Mouse (Mus musculus) erythroid progenitor cell, adult 5-6 weeks (primary cell): ENCODE measurements around the gene Glg1. TPM values are rescaled to one million over a fixed set of nuclear protein-coding genes. Genes with fewer than 3 reads are reported as not detected.
"Not testable (repeated sequence)": the region's sequence is repeated elsewhere in the genome, so short reads cannot be mapped to it uniquely, and the experiment has no call there.

ENCODE experiments used
- ATAC-seq: replicated peaks from 2 replicates; pipeline ENCODE4 v1.8.0; 2016; ENCODE audit warnings: moderate number of reproducible peaks, mild to moderate bottlenecking, moderate TSS enrichment, inconsistent platforms; ENCODE audit not compliant: poor library complexity, low FRiP score, severe bottlenecking
- total RNA-seq, 2 experiments: library from RNA; stranded (forward) in 1 of 2; stranded (reverse) in 1 of 2; fragments of 150-400 nt in 1 of 2; fragments of 186-747, 209-891 nt in 1 of 2; gene quantifications; 2 replicates each; pipeline versions ENCODE4 v1.2.3 to v1.2.4; 2015 to 2017; ENCODE audit warnings: low replicate concordance in 2 of 2

Gene Glg1
- total RNA-seq (2015; ENCODE audit: low replicate concordance) (36.5 and 39.3 TPM in 2 replicates), total RNA-seq (2017; ENCODE audit: low replicate concordance) (49.4 and 62.3 TPM in 2 replicates)

GRCm38 (mm10) chr8:111258631-111259407 is at the start of gene Glg1:
Gene Glg1 (minus strand): TSS chr8:111259216.
- ATAC-seq: peak; percentile 98

- no peak for ATAC-seq
Measured at GRCm38 (mm10) chr8:111305031-111305730, 46.2 kb upstream of the Glg1 start.

- ATAC-seq: no peak
Measured at GRCm38 (mm10) chr8:111304359-111304758, 45.3 kb upstream of the Glg1 start.

- ATAC-seq: not testable (repeated sequence)
Measured at GRCm38 (mm10) chr8:111303076-111303803, 44.2 kb upstream of the Glg1 start.

- no peak for ATAC-seq
Measured at GRCm38 (mm10) chr8:111300597-111301546, 41.9 kb upstream of the Glg1 start.

GRCm38 (mm10) chr8:111299821-111300568 is 41.0 kb upstream of the Glg1 start, which contains the start of gene Rfwd3:
Gene Rfwd3 (minus strand): TSS chr8:111300222.
- peak; percentile 99 for ATAC-seq

- peak; percentile 60 for ATAC-seq
Measured at GRCm38 (mm10) chr8:111299363-111299820, 40.4 kb upstream of the Glg1 start.

GRCm38 (mm10) chr8:111298011-111298410 is 39.0 kb upstream of the Glg1 start:
- no peak for ATAC-seq

- ATAC-seq: no peak
Measured at GRCm38 (mm10) chr8:111291733-111292132, 32.7 kb upstream of the Glg1 start.

GRCm38 (mm10) chr8:111290586-111290985 is 31.6 kb upstream of the Glg1 start:
- no peak for ATAC-seq

- ATAC-seq: no peak
Measured at GRCm38 (mm10) chr8:111285603-111286002, 26.6 kb upstream of the Glg1 start.

GRCm38 (mm10) chr8:111282093-111282492 is 23.1 kb upstream of the Glg1 start:
- ATAC-seq: no peak

GRCm38 (mm10) chr8:111268277-111268676 is 9.3 kb upstream of the Glg1 start:
- ATAC-seq: no peak

- ATAC-seq: not testable (repeated sequence)
Measured at GRCm38 (mm10) chr8:111266161-111266560, 7.1 kb upstream of the Glg1 start.

GRCm38 (mm10) chr8:111264693-111265220 is 5.7 kb upstream of the Glg1 start:
- no peak for ATAC-seq

GRCm38 (mm10) chr8:111261981-111262381 is 3.0 kb upstream of the Glg1 start:
- no peak for ATAC-seq

GRCm38 (mm10) chr8:111260251-111260650 is 1.2 kb upstream of the Glg1 start:
- ATAC-seq: no peak

GRCm38 (mm10) chr8:111259408-111259741 is 359 bp upstream of the Glg1 start:
- ATAC-seq: no peak
